Mouse (Mus musculus) thymus, postnatal 36 days (tissue): ENCODE data around the gene 2310030G06Rik.
A peak's percentile ranks its signal among the peaks of the same experiment; 100 is the strongest.

Experiments used
- DNase-seq, 2 experiments: peaks; one replicate each; pipeline ENCODE4 v3.0.0; 2022; ENCODE audit warnings: mixed read lengths in 2 of 2

The 2310030G06Rik gene

DNA sequence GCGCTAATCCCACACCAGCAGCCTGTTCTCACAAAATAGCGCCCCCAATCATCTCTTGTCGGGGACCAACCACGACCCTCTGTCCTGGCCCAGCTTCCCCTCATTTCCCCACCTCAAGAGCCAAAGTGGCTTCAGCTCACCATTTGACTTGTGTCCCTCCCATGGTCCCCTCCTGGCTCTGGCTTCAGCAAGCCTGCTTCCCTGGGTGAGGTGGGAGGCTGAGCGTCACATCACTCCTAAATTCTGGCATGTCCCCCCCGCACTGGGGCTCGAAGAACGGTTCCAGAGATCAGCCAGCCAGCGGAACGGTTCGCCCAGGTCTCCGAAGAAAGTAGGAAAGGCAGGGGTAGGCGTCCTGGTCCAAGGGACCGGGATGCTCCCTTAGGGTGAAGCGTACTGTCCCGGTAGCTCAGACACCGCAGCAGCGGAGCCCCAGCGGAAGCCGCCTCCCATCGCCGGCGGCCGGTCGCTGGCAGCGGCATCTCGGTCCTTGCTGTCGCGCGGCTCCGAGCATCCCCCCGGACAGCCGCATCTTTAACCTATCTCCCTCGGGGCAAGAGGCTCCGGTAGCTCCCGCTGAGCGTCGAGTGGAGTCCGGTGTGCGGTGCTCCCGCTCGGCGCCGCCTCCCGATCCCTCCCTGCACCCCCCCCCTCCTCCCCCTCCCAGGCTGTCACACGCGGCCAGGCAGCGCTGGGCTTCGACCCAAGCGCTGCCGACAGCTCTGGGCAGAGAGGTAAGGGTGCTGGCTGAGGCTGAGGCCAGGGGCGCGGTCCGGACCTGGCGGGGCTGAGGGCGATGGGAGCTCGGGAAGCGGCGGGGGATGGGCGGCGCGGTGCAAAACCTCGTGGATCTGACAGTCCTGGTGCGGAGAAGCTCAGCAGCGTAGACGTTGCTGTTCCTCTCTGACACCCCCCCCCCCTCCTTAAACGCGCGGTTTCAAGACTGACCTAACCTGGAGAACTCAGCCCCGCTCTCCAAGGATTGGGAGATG lies 47.6 kb downstream of the 2310030G06Rik start:
- DNase-seq, result peak; percentile 29 to 31

DNA sequence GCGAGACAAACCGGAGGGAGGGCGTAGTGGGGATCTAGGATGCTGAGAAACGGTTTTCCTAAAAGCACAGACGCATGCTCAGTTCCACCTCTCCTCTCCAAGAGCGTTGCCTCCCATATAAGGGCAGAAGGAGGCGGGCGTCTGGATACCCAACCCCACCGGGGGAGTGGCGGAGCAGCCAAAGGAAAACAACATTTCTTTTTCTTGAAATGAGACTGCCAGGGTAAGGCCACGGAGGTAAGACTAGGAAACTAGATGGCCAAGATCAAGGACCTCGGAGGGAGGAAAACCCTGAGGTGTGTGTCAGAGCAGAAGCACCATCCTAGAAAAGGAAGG lies 48.7 kb downstream of the 2310030G06Rik start:
- DNase-seq, result peak; percentile 30 to 40

DNA sequence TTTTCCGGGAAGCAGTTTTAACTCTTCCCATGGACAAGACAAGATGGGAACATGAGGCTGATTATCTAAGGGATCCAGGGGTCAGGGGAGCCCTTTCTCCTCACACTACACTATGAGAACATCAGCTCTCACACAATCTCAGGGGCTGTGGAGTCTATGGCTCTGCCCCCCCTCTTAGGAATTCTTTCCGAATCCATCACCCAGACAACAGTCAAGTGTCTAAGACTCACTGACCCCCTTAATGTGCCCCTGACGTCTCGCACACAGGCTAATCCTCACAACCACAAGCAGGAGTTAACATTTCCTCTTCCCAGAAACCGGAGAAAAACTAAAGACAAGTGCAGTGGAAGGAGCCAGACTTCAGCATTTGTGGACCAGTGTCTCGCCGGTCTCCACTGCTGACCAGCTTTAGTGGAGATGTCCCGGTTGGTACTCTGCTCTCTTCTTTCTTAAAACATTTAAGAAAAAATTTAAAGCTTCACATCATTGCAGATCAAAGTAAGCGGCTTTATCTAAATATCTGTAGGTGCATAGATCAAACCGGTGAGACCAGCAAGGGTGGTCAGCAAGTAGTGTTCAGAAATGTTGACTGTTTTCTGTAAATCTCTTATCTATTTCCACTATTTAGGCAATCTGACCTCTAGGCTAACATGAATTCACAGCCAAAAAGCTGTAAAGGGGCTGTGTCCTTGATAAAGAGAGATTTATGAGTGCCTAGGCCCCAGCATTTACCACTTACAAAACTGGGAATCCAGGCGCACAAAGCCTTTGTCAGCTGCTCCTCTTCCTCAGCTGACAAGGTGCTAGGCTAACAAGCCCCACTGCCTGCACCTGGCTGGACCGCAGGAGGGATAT lies 49.3 kb downstream of the 2310030G06Rik start:
- DNase-seq, result no peak

DNA sequence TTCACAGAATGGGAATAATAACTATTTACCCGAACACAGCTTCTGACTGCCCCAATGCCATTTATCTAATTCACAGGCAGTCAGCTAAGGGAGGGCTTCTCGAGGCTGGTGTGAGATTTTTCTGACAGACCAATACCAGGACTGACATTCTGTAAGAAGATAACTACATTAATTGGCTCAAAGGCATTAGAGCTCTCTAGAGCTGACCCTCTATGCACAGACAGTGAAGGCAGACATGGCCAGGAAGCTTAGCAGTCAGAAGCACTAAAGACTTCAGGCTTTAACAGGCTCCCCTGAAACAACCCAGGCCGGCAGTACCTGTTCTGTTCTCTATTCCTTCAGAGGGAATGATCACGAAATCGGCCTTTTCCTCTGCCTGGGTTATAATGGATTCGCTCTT lies 51.2 kb downstream of the 2310030G06Rik start:
- DNase-seq, result no peak

DNA sequence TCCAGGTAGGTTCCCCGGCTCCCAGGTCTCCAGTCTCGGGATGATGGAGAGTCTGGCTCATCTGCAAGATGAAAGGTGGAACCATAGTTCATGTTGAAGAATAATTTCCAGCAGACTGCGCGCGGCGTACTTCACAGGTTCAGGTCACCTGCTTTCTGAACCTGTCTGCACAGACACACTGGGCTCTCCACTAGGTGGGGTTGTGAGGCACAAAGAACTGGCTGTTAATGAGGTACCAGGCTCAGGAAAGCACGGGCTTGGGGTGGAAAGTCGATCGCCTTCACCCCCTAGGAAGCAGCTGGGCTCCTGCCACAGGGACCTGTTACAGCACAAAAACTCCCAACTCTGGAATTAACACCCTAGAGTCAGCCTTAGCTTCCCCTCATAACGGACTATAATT lies 52.7 kb downstream of the 2310030G06Rik start:
- DNase-seq, result peak; percentile 49 to 54

DNA sequence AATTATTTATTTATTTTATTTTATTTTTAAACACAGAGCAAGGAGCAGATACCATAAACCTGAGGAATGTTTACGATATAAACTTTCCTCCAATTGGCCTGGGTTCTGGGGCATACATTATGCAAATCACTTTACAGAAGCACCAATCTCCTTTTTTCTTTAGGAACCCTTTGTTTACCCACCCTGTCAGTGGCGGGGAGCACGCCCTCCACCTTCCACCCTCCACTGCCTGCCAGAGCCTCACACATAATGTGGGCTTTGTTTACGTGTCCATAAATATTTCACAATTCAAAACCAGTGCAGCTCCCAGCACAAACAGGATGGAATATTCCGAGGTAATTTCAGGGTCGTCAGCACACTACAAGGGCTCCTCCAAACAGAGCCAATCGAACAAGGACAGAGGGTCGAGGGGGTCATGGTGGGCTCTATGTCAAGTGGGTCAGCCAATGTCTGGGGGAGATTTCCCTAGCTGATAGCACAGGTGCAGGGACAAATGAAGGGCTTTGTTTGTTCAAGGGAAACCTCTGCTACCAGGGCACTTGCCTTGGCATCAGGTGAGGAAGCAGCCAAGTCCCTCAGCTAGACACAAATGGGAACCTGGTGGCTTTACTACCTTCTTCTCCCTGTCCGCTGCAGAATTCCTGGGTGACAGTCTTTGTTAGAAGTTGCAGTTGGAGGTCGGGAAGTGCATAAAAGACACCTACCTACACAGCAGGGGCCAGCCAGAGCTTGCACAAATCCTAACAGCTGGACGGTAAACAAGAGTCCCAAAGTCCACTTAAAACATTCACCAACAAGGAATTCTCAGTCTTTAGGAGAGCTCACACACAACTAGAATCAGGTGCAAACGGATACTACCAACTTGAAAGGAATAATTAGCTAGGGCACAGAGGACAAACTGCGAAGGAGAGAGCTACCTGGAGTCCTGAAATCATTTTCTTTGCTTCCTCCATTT lies 53.4 kb downstream of the 2310030G06Rik start:
- no peak for DNase-seq
